Mouse (Mus musculus): Measurements from ENCODE around the gene Sephs1.
A peak's percentile ranks its signal among the peaks of the same experiment; 100 is the strongest.

Gene Sephs1

GRCm38 (mm10) chr2:4881350-4882248, at the start of gene Sephs1:
Gene Sephs1 (plus strand): TSS chr2:4881564.
- peak; percentile 90 to 93 for DNase-seq

DNA sequence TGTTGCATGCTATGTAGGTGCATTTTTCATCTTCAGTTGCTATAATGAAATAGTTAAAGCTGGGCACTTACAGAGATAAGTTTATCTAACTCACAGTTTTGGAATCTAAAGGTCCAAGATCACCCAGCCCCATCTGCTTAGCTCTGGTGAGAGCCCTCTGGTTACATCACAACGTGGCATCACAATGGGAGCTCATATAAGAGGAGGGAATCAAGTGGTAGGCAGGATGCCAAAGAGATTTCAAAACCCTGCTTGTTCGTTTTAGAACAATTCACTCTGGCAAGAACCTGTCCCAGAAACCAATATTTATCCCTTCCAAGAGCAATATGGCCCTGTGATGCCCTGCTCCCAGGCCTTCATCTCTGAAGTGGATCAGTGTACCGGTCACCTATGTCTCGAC, 49.2 kb upstream of the Sephs1 start:
- no peak for DNase-seq

DNA sequence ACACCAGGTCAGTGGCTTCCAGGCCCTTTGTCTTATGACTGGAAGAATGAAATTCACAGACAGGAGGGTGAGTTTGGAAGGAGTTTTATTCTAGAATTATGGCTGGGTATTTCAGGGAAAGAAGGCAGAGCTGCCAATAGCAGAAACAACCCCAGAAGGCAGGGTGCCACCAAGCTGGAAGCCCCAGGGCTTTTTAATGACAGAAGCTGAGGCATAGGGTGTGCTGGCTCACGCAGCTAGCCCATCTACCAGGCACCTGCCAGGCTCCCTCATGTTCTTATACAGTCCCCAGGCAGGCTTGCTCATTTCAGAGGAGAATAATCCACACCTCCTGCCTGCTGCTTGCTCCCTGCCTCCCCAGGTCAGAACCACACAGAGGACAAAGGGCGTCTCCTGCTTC, 31.9 kb upstream of the Sephs1 start:
- DNase-seq, result peak; percentile 12 to 19

GRCm38 (mm10) chr2:4857186-4857585, 24.2 kb upstream of the Sephs1 start:
- DNase-seq, result peak; percentile 43 to 61

DNA sequence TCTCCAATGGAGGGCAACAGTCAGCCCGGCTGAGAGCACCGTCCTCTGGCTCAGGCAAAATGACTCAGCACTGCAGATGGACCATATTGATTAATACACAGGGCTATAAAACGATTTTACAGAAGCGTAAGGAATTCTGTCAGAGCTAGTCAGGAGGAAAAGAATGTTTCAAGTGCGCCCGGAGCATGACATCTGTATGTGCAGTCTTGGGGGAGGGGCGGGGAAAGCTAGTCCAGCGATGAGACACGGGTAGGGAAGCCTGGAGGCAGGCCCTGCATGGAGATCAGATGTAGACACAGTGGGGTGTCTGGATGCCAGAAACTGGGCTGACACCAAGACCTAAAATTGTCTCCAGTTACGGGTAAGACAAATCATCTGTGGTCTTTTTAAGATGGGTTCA, 23.2 kb upstream of the Sephs1 start:
- DNase-seq, result no peak

- DNase-seq, result peak; percentile 57 to 89
Observed at GRCm38 (mm10) chr2:4864008-4864816, 17.2 kb upstream of the Sephs1 start.

DNA sequence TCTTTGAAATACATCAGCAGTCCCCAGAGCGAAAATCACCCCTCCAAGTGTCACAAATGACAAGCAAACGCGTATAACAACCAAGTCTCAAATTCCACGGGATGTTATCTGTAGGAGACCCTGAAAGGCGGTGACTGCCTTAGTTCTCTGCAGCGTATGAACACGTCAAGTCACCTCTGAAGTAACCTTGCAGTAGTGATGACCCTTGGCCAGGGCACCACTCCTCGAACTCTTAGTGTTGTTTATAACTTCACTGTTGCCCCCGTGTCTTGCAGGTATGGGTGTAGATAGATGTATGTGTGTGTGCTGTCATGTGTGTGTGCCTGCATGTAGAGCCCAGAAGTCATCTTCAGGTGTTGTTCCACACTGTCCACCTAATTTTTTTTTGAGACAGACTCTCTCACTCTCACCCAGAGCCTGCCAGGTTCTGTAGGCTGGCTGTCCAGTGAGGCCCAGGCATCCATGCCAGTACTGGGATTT, 16.5 kb upstream of the Sephs1 start:
- DNase-seq, result no peak

- DNase-seq, result no peak
Observed at GRCm38 (mm10) chr2:4868028-4868725, 13.2 kb upstream of the Sephs1 start.

GRCm38 (mm10) chr2:4872740-4873139, 8.6 kb upstream of the Sephs1 start:
- DNase-seq, result no peak

DNA sequence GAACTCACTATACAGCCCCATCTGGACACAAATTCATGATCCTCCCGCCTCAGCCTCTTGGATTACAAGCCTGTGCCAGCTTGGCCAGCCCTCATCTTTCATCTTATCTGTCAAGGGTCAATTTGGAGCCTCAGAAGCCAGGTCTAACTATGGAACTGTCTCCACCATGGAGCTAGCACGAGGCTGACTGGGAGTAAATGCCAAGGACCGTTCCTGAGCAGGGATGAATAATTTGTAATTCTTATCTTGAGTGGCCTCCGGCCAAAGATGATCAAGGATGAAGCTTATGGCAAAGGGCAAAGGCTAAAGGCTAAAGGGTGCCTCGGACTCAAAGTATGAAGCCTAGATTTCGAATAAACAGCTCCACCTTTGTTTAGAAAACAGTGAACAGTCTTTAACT, 8.0 kb upstream of the Sephs1 start:
- DNase-seq, result no peak

DNA sequence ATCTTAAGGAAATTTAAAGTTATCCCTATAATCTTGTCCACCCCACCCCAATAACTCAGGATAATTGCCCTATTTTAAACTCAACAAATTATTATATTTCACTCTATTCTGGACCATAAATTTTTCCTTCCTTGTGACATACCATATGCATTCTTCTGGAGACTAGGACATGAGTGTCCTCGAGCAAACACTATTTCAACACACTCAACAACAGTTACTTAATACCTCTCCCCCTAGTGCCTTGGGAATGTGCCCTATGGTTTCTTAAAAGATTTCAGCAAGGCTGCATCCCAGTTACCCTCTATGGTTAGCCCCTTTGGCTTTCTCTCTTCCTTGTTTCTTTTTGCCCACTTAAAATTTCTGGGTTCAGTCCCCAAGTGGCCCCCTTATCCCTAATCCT, 6.3 kb upstream of the Sephs1 start:
- DNase-seq, result no peak

- no peak for DNase-seq
Observed at GRCm38 (mm10) chr2:4876131-4876530, 5.2 kb upstream of the Sephs1 start.

- peak in 1 of 2 experiments; percentile 36 for DNase-seq
Observed at GRCm38 (mm10) chr2:4880737-4881349, 521 bp upstream of the Sephs1 start.

GRCm38 (mm10) chr2:4882249-4882791, 956 bp downstream of the Sephs1 start:
- peak; percentile 69 to 83 for DNase-seq

- DNase-seq, result no peak
Observed at GRCm38 (mm10) chr2:4883009-4883704, 1.8 kb downstream of the Sephs1 start.

GRCm38 (mm10) chr2:4886896-4887295, 5.5 kb downstream of the Sephs1 start:
- peak; percentile 62 to 68 for DNase-seq

DNA sequence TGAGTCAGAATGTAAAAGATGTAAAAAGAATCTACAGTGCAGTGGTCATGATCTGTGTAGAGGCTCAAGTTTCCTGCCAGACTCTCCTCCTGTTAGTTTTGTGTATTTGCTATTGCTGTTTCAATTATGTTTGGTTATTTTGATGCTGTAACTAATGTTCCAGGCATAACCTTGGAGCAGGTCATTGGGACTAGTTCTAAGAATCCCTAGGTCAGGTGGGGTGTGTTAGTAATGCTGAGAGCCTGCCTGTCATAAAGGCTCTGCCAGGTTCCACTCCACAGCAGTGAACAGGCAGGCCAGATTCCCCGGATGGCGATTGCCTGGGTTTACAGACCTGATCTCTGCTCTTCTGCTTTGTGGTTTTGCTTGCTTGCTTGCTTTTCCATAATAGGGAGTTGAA, 14.2 kb downstream of the Sephs1 start:
- no peak for DNase-seq

GRCm38 (mm10) chr2:4896970-4897369, 15.6 kb downstream of the Sephs1 start:
- no peak for DNase-seq

GRCm38 (mm10) chr2:4900624-4901023, 19.3 kb downstream of the Sephs1 start:
- peak; percentile 49 to 73 for DNase-seq

- DNase-seq, result peak; percentile 49 to 51
Observed at GRCm38 (mm10) chr2:4902346-4902745, 21.0 kb downstream of the Sephs1 start.

GRCm38 (mm10) chr2:4907120-4907519, 25.8 kb downstream of the Sephs1 start:
- DNase-seq, result no peak

DNA sequence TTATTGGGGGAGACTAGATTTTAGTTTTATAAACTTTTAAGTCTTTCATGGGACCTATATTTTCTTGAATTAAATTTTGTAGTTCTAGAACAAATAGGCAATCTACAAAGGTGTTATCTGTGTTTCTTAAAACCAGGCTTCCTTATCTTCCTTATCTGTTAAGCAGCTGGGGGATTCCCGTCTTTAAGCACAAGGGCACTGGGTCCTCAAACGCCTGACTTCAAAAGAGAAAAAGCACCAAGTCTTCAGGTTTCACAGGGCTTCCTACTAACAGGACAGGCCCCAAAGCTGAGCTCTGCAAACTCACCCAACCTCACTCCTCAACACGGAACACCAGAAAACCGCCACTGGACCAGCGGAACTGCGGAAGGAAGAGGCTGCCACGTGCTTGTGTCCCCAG, 26.6 kb downstream of the Sephs1 start:
- no peak for DNase-seq
